Mouse (Mus musculus): ENCODE measurements at regions not wholly inside any gene's neighbourhood (a gene's known extent, or its start where the extent isn't known, plus 50 kb on each side); places are given as distances from the start of the nearest gene placed in this dataset.
A peak's percentile ranks its signal among the peaks of the same experiment; 100 is the strongest.

DNA sequence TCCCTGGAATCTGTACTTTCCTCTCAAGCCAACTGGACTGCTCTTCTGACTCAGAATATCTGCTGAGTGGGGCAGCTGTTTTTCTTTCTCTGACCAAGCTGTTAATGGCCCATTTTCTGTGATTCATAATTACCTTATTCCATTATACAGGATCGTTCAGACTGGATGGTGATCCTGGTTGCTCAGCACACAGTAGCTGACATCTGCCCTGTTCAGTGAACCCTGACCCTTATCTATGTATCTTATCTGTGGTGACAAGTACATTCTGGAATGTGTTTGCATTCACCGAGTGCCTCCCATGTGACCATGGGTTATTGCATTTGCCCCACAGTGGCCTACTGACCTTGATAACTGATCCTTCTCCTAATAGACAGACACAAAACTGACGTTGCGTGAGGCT, 148.2 kb downstream of the 4930564D02Rik start:
- no peak overlapping the region for H3K4me2 ChIP-seq (ENCODE audit: low read length)
- no peaks in the 10 kb centered on the region for H3K27me3 ChIP-seq (ENCODE audit: control insufficient read depth, insufficient read depth, low read length)
- H3K9me3 ChIP-seq (ENCODE audit: control insufficient read depth, low read length) = no peaks in the 10 kb centered on the region
- no peaks in the 10 kb centered on the region for H3K36me3 ChIP-seq (ENCODE audit: control insufficient read depth, insufficient read depth, low read length)
- WGBS = 65% methylated on average over 4 of the region's 4 CpGs
- no peak overlapping the region for H3K27ac ChIP-seq (replicated peaks; ENCODE audit: low read depth, low read length)
- ATAC-seq (ENCODE audit: low FRiP score, low TSS enrichment) (no peak), DNase-seq (no peak)
- H3K4me1 ChIP-seq (ENCODE audit: control insufficient read depth, insufficient read depth, low read length) = no peaks in the 10 kb centered on the region
- H3K4me3 ChIP-seq (replicated peaks; ENCODE audit: low read depth, low read length) = no peak overlapping the region
- no peak overlapping the region for H3K9ac ChIP-seq (replicated peaks; ENCODE audit: low read length)

DNA sequence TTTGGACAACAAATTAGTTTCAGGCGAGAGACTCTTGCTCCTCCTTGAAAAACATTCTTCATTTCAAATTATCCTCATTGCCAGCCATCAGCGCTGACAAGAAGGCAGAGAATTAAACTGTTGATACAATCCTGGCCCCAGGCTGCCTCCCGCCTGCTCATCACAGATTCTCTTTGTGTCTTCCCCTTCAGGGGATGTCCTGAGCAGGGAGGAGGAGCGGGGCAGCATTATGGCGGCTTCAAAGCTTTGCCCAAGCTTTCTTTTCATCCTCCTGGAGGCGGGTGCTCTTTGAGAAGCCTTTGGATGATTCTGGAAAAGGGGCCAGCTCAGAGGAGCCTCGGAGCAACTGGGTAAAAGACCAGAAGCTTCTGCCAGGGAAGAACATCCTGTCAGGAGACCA, 149.1 kb downstream of the 4930564D02Rik start:
- Histone ChIP-seq H3K27ac (replicated peaks; ENCODE audit: low read depth, low read length) (0 out of 2 replicates have a peak overlapping the region, but pooled peaks have one; percentile 15), H3K9ac (replicated peaks; ENCODE audit: low read length) (no peak overlapping the region), H3K4me3 (replicated peaks; ENCODE audit: low read depth, low read length) (no peak overlapping the region), H3K9me3 (ENCODE audit: control insufficient read depth, low read length) (no peaks in the 10 kb centered on the region), H3K4me1 (ENCODE audit: control insufficient read depth, insufficient read depth, low read length) (no peaks in the 10 kb centered on the region), H3K4me2 (ENCODE audit: low read length) (no peak overlapping the region), H3K36me3 (ENCODE audit: control insufficient read depth, insufficient read depth, low read length) (no peaks in the 10 kb centered on the region), H3K27me3 (ENCODE audit: control insufficient read depth, insufficient read depth, low read length) (no peaks in the 10 kb centered on the region)
- WGBS = 12% methylated on average over 7 of the region's 7 CpGs
- ATAC-seq (ENCODE audit: low FRiP score, low TSS enrichment) = no peak; the same call in 1 of the 2 replicates
- DNase-seq = peak; percentile 67

DNA sequence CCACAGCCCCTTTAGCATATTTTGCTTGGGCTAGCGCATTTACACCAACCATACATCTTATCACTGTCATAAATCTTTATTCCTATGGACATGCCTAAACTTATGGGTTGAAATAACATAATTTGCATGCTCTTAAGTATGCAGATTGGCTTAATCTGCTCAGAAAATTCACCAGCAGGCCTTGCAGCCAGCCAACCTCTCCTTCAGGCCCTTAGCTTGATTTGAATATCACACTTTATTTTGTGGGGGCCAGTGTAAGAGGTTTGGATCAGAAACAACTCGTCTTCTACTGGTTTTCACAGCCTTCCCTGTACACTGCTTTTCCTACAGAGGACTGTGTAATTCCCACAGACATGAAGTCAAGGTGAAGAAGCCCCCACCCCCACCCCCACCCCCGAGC, 153.0 kb downstream of the 4930564D02Rik start:
- Histone ChIP-seq H3K36me3 (ENCODE audit: control insufficient read depth, insufficient read depth, low read length) (no peaks in the 10 kb centered on the region), H3K4me1 (ENCODE audit: control insufficient read depth, insufficient read depth, low read length) (no peaks in the 10 kb centered on the region), H3K27me3 (ENCODE audit: control insufficient read depth, insufficient read depth, low read length) (no peaks in the 10 kb centered on the region), H3K4me2 (ENCODE audit: low read length) (no peak overlapping the region), H3K9ac (replicated peaks; ENCODE audit: low read length) (no peak overlapping the region), H3K27ac (replicated peaks; ENCODE audit: low read depth, low read length) (no peak overlapping the region), H3K9me3 (ENCODE audit: control insufficient read depth, low read length) (no peaks in the 10 kb centered on the region), H3K4me3 (replicated peaks; ENCODE audit: low read depth, low read length) (no peak overlapping the region)
- DNase-seq (no peak), ATAC-seq (ENCODE audit: low FRiP score, low TSS enrichment) (no peak)
- WGBS = 69% methylated on average over 3 of the region's 3 CpGs

DNA sequence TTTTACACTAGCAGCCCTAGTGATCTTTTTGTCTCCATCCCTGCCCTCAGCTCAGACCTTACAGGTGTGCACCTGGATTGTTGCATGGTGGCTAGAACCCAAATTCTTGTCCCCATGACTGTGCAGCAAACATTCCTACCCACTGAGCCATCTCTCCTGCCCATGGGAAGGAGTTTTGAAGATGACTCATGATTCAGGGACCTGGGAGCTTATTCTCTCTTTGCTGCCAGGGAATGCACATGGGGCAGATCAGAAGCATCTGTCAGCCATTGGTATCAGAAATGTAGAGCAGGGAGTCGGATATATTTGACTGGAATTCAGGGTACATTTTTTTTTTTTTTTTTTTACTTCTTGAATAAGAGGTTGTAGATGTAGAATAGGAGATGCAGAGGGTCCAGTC, 154.0 kb downstream of the 4930564D02Rik start:
- Histone ChIP-seq H3K9ac (replicated peaks; ENCODE audit: low read length) (no peak overlapping the region), H3K4me1 (ENCODE audit: control insufficient read depth, insufficient read depth, low read length) (peaks cover 5% of the 10 kb centered on the region; the same call in 1 of the 2 replicates), H3K27ac (replicated peaks; ENCODE audit: low read depth, low read length) (no peak overlapping the region), H3K9me3 (ENCODE audit: control insufficient read depth, low read length) (no peaks in the 10 kb centered on the region), H3K36me3 (ENCODE audit: control insufficient read depth, insufficient read depth, low read length) (no peaks in the 10 kb centered on the region), H3K4me2 (ENCODE audit: low read length) (no peak overlapping the region), H3K4me3 (replicated peaks; ENCODE audit: low read depth, low read length) (no peak overlapping the region), H3K27me3 (ENCODE audit: control insufficient read depth, insufficient read depth, low read length) (no peaks in the 10 kb centered on the region)
- no peak for ATAC-seq (ENCODE audit: low FRiP score, low TSS enrichment)
- 81% methylated on average over 1 of the region's 1 CpGs for WGBS
- DNase-seq = no peak

GRCm38 (mm10) chr3:105222925-105223324, 156.3 kb downstream of the 4930564D02Rik start:
- Histone ChIP-seq H3K4me2 (ENCODE audit: low read length) (no peak overlapping the region), H3K4me1 (ENCODE audit: control insufficient read depth, insufficient read depth, low read length) (peaks cover 5% of the 10 kb centered on the region; the same call in 1 of the 2 replicates), H3K27me3 (ENCODE audit: control insufficient read depth, insufficient read depth, low read length) (no peaks in the 10 kb centered on the region), H3K9ac (replicated peaks; ENCODE audit: low read length) (no peak overlapping the region), H3K4me3 (replicated peaks; ENCODE audit: low read depth, low read length) (no peak overlapping the region), H3K27ac (replicated peaks; ENCODE audit: low read depth, low read length) (no peak overlapping the region), H3K36me3 (ENCODE audit: control insufficient read depth, insufficient read depth, low read length) (no peaks in the 10 kb centered on the region), H3K9me3 (ENCODE audit: control insufficient read depth, low read length) (no peaks in the 10 kb centered on the region)
- WGBS = 65% methylated on average over 3 of the region's 3 CpGs
- no peak for DNase-seq
- ATAC-seq (ENCODE audit: low FRiP score, low TSS enrichment) = no peak

- ATAC-seq (ENCODE audit: low FRiP score, low TSS enrichment) = no peak
- 62% methylated on average over 4 of the region's 4 CpGs for WGBS
These were observed 157.0 kb downstream of the 4930564D02Rik start for GRCm38 (mm10) chr3:105223671-105224070.

DNA sequence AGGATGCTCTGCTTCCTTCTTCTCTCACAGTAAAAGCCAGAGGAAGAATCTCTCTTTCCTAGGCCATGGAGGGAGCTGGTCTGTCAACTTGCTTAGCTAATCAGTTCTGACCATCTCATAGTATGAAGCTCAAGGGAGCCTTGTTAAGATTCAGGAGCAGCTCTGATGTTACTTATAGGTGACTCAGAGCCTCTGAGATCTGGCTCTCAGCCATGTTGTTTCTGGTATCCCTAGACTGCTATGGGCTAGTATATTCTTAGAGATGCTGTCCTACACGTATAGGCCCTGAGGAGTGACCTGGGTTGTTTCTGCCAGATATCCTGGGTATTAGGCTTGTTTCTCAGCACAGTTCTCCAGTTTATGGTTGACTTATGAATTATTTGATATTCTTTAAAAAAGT, 160.9 kb downstream of the 4930564D02Rik start:
- no peak for ATAC-seq (ENCODE audit: low FRiP score, low TSS enrichment)
- no peak for DNase-seq
- Histone ChIP-seq H3K27ac (replicated peaks; ENCODE audit: low read depth, low read length) (no peak overlapping the region), H3K27me3 (ENCODE audit: control insufficient read depth, insufficient read depth, low read length) (no peaks in the 10 kb centered on the region), H3K36me3 (ENCODE audit: control insufficient read depth, insufficient read depth, low read length) (no peaks in the 10 kb centered on the region), H3K9ac (replicated peaks; ENCODE audit: low read length) (no peak overlapping the region), H3K4me1 (ENCODE audit: control insufficient read depth, insufficient read depth, low read length) (peaks cover 5% of the 10 kb centered on the region; the same call in 1 of the 2 replicates), H3K4me3 (replicated peaks; ENCODE audit: low read depth, low read length) (no peak overlapping the region), H3K9me3 (ENCODE audit: control insufficient read depth, low read length) (no peaks in the 10 kb centered on the region), H3K4me2 (ENCODE audit: low read length) (no peak overlapping the region)
- whole genome bisulfite sequencing = 78% methylated on average over 1 of the region's 1 CpGs

More at GRCm38 (mm10) chr3:105223671-105224070, 157.0 kb downstream of the 4930564D02Rik start:
- Histone ChIP-seq H3K27me3 (ENCODE audit: control insufficient read depth, insufficient read depth, low read length) (no peaks in the 10 kb centered on the region), H3K4me1 (ENCODE audit: control insufficient read depth, insufficient read depth, low read length) (peaks cover 5% of the 10 kb centered on the region; the same call in 1 of the 2 replicates), H3K9ac (replicated peaks; ENCODE audit: low read length) (no peak overlapping the region), H3K4me3 (replicated peaks; ENCODE audit: low read depth, low read length) (no peak overlapping the region), H3K27ac (replicated peaks; ENCODE audit: low read depth, low read length) (no peak overlapping the region), H3K36me3 (ENCODE audit: control insufficient read depth, insufficient read depth, low read length) (no peaks in the 10 kb centered on the region), H3K4me2 (ENCODE audit: low read length) (no peak overlapping the region), H3K9me3 (ENCODE audit: control insufficient read depth, low read length) (no peaks in the 10 kb centered on the region)
- no peak for DNase-seq

DNA sequence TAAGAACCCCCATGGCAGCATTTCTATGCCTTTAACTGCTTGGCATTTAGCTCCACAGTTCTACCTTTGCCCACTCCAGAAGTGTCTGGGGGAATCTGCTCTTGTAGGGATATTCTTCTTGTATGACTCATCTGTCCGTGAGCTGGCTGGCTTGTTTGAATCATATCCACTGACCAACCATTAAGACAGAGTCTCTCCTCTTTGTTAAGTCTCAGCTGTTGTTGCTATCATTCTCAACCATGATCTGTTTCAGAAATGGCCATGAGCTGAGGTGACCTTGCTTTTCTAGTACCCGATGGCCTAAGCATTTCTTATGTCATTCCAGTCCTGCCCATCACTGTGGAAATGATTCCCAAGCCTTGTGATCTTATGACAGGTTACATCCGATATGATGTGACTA, 161.8 kb downstream of the 4930564D02Rik start:
- Histone ChIP-seq H3K4me1 (ENCODE audit: control insufficient read depth, insufficient read depth, low read length) (peaks cover 5% of the 10 kb centered on the region; the same call in 1 of the 2 replicates), H3K27ac (replicated peaks; ENCODE audit: low read depth, low read length) (no peak overlapping the region), H3K36me3 (ENCODE audit: control insufficient read depth, insufficient read depth, low read length) (no peaks in the 10 kb centered on the region), H3K9ac (replicated peaks; ENCODE audit: low read length) (no peak overlapping the region), H3K27me3 (ENCODE audit: control insufficient read depth, insufficient read depth, low read length) (no peaks in the 10 kb centered on the region), H3K4me2 (ENCODE audit: low read length) (no peak overlapping the region), H3K9me3 (ENCODE audit: control insufficient read depth, low read length) (no peaks in the 10 kb centered on the region), H3K4me3 (replicated peaks; ENCODE audit: low read depth, low read length) (no peak overlapping the region)
- WGBS = 92% methylated on average over 3 of the region's 3 CpGs
- DNase-seq (no peak), ATAC-seq (ENCODE audit: low FRiP score, low TSS enrichment) (no peak)

DNA sequence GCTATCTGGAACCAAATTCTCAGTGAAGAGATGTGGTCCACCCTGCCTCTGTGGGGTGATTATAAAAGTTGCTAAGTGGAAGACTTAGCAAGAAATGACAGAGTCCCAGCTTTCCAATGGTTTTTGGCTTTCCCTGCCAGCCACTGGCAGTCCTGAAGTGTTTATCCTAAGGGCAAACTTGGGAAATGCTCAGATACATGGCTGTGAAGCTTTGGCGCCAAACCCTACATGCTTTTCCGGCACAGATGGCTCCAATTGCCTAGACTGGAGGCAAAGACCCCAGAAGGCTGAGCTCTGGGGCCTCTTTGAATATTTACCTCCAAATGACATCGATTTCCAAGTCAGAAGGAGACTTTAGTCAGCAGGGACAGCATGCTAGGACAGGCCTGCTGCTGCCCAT, 174.4 kb downstream of the 4930564D02Rik start:
- no peak overlapping the region for H3K4me2 ChIP-seq (ENCODE audit: low read length)
- no peak overlapping the region for H3K27ac ChIP-seq (replicated peaks; ENCODE audit: low read depth, low read length)
- H3K4me3 ChIP-seq (replicated peaks; ENCODE audit: low read depth, low read length) = no peak overlapping the region
- no peaks in the 10 kb centered on the region for H3K9me3 ChIP-seq (ENCODE audit: control insufficient read depth, low read length)
- WGBS = 80% methylated on average over 3 of the region's 3 CpGs
- DNase-seq = no peak
- no peaks in the 10 kb centered on the region for H3K36me3 ChIP-seq (ENCODE audit: control insufficient read depth, insufficient read depth, low read length)
- no peak for ATAC-seq (ENCODE audit: low FRiP score, low TSS enrichment)
- H3K27me3 ChIP-seq (ENCODE audit: control insufficient read depth, insufficient read depth, low read length) = no peaks in the 10 kb centered on the region
- H3K4me1 ChIP-seq (ENCODE audit: control insufficient read depth, insufficient read depth, low read length) = no peaks in the 10 kb centered on the region
- no peak overlapping the region for H3K9ac ChIP-seq (replicated peaks; ENCODE audit: low read length)
